Mouse (Mus musculus) kidney, postnatal 10 days (tissue): ENCODE data around the gene Ecsit.

Source experiments
- DNase-seq: peaks from one replicate; pipeline ENCODE4 v3.0.0; 2021; ENCODE audit warnings: mixed read lengths

Gene Ecsit

DNA sequence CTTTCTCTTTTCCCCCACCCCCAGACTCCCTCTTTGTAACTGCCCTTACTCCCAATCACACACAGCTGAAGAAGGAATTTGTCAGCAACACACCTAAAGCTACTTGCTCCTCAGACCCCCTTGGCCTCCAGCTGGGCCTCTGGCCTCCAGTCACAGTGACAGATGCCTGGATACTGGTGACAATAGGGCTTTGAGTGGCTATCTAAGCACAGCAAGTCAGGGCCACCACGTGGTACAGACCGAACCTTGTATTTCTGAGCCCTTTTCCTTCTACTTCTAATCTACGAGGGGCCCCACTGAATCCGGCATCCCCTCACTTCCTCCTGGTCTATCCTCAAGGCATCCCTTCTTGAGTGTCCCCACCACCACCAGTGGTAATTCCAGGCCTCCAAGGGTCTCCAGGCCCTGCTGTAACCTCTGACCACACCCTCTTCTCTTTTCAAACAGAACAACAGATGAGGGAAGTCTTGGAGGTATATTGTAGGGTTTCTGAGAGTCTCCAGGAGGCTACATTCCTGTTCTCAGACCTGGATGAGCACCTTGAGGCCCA is 35.4 kb downstream of the Ecsit start:
- DNase-seq = no peak

- DNase-seq = no peak
Measured at GRCm38 (mm10) chr9:22049315-22049714, 35.9 kb downstream of the Ecsit start.

GRCm38 (mm10) chr9:22047329-22047728 is 37.9 kb downstream of the Ecsit start:
- DNase-seq = no peak

DNA sequence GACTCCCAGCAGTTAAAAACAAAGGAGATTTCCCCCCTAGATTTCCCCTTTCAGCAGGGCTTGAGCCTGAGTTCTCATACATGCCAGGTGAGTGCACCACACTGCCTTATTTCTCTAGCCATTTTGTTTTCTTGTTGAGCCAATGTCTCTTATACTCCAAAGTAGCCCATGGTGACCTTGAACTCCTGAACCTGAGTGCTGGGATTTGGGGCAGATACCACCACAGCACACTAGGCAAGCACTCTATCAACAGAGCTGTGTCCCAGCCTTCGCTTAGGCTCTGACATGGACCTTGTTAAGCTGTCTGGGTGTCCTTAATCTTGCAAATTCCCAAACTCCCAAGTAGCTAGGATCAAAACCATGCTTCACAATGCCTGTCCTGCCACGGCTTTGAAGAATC is 43.4 kb downstream of the Ecsit start:
- no peak for DNase-seq

- DNase-seq = no peak
Measured at GRCm38 (mm10) chr9:22037826-22038225, 47.4 kb downstream of the Ecsit start.

DNA sequence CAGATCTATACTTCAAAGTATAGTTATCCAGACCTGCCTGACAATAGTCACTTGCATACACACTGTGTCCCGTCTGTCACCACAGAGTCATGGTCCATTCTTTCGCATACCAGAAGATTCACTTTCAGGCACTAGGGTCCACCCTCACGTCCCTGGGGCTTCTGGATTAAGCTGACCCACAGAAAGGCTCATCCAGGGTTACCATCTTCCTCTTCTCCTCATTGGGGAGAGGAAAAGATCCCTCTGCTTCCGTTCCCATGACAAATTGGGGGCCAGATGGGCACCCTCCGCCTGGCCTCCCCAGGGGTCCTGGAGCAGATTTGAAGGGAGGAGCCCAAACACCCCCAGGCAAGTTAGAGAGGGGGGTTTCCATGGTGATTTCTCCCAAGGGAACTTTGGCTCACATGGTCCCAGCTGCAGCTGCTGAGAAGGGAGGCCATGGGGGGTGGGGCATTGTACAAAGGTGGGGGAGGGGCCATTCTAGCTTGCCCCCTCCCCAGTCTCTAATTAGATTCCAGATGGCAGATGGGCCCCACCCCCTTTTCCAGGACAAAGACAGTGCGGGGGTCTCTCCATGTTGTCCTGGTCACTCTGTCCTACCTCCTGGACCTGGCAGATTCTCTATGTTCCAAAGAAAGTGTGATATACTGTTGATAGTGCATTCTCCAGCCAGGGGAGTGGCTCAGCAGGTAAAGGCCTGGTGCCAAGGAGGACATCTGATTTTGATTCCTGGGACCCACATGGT is 49.8 kb downstream of the Ecsit start:
- DNase-seq = no peak

- DNase-seq = no peak
Measured at GRCm38 (mm10) chr9:22030386-22030785, 54.9 kb downstream of the Ecsit start.

- DNase-seq = no peak
Measured at GRCm38 (mm10) chr9:22028467-22028866, 56.8 kb downstream of the Ecsit start.

- no peak for DNase-seq
Measured at GRCm38 (mm10) chr9:22024592-22024991, 60.6 kb downstream of the Ecsit start.
